Mouse (Mus musculus) induced T-regulatory cell, adult 2 months (primary cell): ENCODE measurements at regions not wholly inside any gene's neighbourhood (a gene's known extent, or its start where the extent isn't known, plus 50 kb on each side); places are given as distances from the start of the nearest gene placed in this dataset.
"Not testable (repeated sequence)": the region's sequence is repeated elsewhere in the genome, so short reads cannot be mapped to it uniquely, and the experiment has no call there.

Source experiments
- DNase-seq: peaks from one replicate; pipeline ENCODE4 v3.0.0-alpha.2; 2012; ENCODE audit warnings: low read depth

DNA sequence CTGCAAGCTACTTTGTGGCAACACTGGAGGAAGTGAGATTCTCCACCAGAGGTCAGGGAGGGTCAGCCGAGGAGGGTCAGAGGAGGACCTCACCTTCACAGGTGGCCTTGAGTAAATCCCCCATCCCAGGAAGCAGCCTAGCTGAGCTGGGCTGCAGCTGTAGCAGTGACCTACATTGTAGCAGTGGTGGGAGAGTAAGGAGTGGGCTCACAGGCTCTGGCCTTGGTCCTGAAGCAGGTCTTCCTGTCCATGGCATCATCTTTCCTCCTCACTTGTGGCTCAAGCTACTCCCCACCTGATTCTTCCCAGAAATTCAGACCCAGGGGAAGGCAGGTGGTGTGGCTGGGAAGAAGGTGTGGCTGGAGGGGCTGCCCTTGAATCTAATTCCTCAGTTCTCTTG lies 84.3 kb downstream of the 1810013L24Rik start:
- DNase-seq = not testable (repeated sequence)

DNA sequence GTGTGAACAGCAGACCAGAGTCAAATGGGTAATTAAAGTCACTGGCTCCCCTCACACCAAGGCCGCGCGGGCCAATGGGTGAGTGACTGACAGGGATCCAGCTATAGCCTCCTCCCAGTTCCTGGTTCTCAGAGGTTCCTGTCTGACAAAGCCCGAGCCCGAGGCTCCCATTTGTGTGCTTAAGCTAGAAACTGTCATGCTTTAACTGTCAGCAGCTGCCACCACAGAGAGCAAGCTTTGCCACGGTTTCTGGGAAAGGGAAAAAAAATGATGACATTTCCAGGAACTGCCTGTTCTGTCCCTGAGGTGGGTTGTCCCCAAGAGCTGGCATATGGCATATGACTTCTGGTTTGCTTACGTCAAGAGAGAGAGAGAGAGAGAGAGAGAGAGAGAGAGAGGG lies 86.2 kb downstream of the 1810013L24Rik start:
- no peak for DNase-seq

DNA sequence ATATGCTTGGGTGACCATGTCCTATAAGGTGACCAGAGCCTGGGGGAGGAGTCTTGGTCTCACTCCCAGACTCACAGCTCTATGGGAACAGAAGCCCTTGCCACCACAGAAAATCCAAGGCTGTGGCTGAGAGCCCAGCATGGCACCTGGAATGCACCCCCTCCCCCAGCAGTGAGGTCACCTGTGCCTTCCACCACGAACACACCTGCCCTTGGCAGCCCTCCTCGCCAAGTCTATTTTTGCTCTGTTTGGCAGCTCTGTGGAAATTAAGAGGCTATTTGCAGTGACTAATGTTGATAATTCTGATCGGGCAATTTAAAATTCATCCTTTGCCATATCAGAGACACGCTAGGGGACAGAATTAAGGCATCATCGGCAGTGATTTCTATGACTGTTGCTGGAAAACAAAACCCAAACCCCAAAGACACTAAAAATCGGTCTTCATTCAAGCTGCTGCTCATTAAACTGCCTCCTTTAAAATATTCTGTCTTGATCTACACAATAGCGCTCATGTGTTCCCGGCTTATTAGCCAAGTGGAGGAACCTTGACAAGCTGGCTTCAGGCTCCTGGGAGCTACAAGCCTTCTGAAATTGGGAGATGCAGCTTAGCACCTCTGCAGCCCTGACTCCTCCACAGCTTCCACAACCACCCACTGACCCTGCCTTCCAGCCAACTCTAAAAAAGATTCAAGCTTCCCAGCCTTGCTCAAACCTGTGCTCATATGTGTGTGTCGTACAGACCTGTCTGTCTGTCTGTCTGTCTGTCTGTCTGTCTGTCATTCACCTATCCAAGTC lies 89.0 kb downstream of the 1810013L24Rik start:
- DNase-seq = no peak

DNA sequence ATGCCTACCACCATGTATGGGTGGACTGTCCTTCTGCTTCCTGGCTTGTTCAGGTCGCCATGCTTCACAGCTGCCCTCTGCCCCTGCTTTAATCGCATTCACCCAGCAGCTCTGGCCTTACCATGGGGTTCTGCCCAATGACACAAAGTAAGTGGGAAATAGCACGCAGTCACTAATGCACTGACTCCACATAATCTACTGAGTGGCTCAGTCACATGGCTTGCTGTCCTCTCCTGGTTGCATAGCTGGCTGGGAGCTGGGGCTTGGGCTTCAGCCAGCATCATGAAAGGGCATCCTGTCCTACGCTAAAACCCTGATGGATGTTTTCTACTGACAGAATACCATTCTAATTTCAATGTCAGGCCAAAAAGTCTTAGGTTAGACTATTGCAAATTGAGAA lies 94.8 kb downstream of the 1810013L24Rik start:
- no peak for DNase-seq

DNA sequence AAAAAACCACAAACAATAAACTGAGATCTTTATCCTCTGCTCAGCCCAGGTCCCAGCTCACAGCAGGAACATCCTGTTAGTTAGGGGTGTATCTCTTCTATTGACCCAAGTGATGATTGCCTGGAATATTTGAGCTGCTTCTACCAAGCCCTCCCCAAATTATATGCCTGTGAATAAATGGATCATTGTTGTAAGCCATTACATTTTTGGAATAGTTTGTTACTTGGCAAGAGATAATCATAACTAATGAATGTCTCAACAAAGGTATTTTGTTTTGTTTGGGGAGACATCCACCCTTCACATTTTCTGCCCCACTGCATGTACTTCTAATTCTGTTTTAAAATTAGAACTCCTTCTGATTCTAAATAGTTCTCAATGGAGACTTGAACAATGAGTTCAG lies 102.1 kb downstream of the 1810013L24Rik start:
- no peak for DNase-seq

DNA sequence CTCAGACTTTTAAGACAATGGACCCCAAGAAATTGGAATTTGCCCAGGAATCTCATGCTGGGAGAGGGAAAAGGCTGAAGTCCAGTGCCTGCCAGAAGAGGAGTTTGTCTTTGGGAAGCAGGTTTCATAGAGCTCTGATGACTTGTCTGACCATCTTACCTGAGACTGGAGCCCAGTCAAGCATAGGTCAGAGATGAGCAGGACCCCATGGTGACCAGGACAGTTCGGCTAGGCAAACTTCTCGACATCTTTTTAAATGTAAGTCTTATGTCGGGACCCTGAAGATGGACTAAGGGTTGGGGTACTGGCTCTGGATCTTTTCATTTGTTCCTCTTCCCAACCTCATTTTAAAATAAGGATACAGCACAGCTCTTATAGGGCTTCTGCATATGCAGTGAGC lies 103.2 kb downstream of the 1810013L24Rik start:
- DNase-seq = no peak

DNA sequence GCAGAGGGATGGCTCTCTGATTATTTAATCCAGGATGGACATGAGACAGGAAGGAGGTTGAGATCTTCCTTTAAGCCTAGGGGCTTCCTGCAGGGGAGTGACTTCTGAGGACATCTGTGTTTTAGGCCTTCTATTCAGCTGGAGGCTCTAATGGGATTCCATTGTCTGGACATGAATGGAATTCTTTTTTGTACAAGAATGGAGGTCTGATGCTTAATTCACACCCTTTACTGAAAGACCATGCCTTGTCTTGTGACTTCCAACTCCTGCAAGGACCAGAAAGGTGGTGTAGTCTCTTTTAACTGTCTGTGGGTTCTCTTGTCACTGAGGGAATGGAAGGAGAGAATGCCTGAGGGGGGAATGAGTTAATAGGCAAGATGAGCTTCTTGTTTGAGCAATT lies 106.5 kb downstream of the 1810013L24Rik start:
- DNase-seq = no peak

DNA sequence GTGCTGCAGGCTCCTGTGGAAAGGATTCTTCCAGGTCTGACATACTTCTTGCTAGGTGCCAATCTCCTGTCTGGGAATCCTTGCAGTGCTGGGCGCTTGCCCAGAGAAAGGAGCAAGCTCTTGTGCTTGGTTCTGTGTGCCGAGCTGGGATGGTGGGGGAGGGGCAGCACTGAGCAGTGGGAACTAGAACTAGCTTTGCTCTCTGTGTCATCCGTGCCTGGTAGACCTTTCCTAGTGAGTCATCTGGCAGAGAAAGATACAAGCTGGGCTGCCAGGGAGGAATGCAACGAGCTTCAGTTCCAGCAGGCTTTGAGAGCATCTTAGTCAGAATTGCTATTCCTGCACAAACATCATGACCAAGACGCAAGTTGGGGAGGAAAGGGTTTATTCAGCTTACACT lies 108.6 kb downstream of the 1810013L24Rik start:
- no peak for DNase-seq

DNA sequence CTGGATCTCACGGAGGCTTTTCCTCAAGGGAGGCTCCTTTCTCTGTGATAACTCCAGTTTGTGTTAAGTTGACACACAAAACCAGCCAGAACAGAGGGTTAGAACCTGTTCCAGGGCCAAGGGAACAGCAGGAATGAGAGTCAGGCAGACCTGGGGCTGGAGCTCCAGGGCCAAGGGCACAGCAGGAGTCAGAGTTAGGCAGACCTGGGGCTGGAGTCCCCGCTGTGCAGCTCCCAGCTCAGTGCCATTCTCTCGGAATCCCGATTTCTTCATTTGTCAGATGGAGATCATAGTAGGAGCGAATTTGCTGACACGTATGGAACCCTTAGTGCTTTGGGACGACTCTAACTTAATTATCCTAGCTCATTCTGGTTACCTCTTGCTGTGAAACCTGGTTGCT lies 109.2 kb downstream of the 1810013L24Rik start:
- DNase-seq = no peak

DNA sequence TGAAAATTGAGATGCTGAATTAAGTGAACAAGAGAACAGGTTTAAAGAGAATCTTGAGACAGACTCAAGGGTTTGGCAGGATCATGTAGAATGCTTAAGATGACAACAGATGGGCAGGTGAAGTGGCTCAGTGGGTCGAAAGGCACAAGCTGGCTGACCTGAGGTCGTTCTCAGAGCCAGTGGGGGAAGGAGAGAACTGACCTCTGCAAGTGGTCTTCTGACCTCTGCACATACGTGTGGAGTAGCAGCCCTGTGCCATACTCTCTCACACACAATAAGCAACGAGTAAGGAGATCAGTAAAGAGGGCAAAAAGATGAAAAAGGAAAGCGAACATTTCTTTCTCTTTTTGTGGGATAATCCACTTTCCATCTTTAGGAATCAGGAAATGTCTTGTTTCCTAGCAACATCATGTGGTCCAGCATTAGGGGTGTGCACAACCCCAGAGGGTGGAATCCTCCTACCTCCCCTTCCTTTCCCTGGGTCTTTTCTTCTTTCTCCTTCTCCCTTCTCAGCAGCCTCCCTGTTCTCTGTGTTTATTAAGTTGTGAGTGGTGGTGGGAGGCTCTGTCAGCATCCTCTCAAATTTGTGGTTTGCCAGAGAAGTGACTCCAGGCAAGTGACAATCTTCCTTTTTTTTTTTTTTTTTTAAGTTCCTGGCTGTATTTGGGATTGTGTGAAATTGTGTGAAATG lies 114.7 kb downstream of the 1810013L24Rik start:
- DNase-seq = no peak

DNA sequence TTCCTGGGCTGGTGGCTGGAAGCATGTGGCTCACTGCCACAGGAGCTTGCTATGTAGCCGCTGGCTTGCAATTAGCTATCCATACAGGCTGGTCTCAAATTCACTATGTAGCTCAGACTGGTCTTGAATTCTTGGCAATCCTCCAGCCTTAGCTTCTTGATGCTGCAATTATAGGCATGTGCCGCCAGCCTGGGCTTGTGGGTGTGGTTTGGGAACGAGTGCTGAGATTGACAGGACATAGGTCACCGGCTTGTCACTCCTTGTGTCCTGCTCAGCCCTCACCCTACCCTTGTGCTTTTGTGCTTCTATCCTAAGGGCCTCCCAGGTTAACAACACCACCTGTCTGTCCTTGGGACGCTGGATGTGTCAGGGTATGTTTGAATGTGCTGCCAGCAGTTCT lies 117.9 kb downstream of the 1810013L24Rik start:
- DNase-seq = no peak

DNA sequence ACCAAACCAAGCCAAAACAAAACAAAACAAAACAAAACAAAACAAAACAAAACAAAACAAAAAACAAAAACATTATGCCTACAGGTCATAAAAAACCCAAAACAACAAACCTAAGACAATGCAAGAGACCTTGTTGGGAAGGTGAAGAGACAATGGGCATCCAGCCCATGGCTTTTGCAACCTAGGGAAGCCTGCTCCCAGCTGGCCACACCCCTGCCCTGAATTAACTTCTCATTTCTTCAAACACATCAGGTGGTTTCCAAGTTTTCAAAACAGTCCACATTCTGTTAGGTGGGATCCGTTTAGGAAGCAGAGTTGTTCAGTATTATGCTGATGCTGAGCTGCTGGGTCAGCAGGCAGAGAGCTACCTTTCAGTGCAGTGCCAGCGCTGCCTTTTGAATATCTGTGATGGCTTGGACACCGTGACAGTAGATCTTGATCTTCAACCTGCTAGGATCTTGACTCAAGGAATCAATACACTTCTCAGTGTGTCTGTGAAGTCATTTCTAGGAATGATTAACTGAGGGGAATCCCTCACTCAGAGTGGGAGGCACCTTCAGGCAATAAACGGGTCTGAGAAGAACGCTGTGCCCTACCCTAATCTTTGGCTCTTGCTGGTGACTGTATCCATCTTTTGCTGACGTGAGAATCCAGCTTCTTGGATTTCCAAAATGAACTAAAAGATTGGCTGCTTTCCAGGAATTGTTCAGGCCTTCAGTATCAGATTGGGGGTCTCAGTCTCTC lies 121.4 kb downstream of the 1810013L24Rik start:
- DNase-seq = no peak

DNA sequence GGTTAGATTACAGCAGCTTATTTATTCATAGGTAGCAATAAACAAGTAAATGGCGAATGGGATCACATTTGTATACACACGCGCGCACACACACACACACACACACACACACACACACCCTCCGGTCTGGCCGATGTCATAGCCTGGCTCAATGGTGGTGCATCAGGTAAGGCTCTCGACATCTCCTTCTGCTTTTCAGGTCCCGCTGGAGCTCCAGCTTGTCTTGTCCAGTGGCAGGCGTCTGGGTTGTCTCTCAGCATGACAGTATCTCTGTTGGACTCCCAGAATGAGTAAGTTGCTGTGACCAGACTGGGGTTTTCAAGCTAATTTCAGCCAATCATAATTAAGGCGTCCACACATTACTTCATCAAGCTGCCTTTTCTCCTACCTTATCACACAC lies 131.8 kb downstream of the 1810013L24Rik start:
- DNase-seq = no peak

DNA sequence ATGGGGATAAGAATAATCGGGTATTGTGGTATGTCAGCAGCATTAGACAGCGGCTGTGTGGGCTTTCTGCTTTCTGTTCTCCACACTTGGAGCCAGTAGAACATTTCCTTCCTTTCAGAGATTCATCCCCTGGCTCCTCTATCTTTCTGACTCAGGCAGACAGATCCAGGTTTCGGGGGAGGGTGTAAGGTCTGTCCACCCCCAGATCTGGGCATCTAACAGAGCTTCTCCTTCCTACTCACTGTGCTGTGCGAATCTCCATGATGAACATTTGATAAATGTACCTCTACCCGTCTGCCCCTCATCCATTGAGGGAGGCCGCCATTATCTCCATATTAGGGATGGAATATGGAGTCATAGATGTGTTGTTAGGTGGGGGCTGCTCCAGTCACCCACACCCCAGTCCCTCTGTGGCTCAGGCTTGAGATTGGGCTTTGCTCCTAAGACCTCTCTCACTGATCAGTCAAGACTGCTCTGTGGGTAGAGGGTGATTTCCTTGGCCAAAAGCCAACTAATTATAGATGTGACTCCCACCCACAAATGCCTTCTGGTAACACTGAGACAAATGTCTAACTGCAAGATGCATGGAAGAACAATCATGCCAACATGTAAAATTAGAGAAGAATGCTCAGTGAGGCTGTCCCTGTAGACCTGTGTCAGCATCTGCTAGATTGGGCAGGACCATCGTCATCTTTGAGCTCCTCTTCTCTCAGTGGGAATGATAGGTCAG lies 163.8 kb downstream of the 1810013L24Rik start:
- no peak for DNase-seq

DNA sequence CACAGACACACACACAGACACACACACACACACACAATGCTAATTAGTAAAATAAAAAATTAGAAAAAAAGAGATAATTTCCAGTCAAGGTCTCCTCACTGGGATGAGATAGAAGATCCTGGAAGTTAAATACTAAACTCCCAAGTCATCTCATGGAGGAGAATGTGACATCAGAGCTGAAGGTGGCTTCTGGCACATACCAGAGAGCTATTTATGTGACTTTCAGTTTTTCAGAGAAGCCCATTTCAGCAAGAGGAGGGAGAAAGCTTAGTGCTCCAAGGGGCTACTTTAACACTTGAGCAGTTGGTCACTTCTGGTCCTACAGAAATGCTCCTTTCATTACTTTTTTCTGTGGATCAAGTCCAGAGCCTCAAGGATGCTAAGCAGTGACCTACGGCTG lies 164.6 kb downstream of the 1810013L24Rik start:
- DNase-seq = no peak

DNA sequence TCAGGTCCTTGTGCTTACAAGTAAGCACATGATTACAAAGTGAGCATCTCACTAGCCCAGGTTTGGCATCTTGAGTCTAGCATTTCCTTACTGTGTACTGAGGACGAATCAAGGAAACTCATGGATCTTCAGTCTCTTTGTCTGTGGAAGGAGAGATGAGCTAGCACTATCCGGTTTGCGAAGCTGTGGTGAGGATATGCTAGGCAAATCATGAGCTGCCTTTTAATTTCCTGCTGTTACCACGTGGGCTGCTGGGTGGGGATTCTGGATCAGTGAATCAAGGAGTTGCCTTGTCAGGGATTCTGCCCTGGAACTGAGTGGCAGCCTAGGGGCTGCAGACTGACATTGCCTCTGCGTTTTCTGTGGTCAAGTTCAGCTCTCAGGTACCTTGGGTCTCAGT lies 167.3 kb downstream of the 1810013L24Rik start:
- no peak for DNase-seq

DNA sequence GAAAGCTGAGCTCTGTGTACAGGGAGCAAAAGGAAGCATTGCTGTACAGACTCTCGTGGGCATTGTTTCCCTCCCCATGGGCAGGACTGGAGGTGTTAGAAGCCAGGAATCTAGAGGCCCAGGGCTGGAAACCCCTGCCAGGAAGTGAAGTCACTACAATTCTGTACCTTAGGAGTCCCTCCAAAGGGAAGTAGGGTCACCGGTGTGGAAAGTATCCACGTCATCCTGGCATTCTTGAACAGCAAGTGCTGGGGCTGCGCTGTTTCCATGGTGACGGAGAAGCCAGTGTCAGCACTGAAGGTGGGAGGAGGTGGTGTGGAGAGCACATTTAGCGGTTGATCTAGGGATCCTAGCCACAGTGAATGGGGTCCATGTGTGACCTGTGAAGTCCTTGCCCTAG lies 174.1 kb downstream of the 1810013L24Rik start:
- DNase-seq = no peak

DNA sequence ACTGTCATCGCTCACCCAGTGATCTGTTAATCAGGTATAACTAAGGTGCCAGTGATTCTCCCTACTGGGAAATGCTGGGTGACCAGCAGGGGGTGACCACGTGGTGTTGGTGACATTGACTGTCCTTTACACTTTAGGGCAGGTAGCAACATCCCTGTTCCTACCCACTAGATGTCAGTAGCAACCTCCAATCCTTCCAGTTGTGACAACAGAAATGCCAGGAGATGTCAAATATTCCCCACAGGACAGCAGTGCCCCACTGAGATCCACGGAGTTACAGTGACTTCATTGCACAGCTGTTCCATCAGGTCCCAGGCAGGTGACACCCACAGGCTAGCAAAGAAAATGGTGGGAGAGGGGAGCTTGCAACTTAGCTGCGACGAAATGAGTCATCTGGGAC lies 176.0 kb downstream of the 1810013L24Rik start:
- DNase-seq = no peak

DNA sequence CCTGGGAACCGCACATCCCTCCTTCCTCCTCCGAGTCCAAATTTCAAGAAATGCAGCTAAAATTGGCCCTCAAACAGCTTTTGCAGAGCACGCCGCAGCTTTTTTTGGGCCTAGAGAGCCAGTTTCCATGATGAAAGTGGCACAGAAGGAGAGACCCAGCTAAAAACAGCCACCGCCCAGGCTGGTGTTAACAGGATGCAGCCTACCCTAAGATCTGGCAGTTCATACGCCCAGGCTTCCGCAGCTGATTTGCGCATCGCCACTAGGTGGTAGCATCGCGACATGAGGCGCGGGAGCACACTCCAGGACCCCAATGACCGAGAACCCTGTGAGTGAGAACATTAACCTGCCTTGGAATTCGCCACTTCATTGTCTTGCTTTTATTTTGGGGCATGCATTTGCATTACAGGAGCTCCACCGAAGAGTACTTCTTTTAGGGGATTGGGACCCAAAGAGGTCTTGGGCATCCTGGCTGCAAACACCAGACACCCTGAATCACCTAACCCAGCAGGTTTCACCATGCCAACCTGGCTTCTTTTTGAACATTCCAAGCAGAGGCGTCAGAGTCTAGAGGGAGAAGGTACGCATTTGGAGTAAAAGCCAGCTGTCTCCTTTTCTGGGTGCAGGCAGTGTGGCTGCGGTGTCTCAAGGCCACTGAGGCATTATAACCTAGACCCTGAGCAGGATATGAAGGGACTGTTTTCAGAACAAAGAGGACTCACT lies 179.6 kb downstream of the 1810013L24Rik start:
- DNase-seq = peak; percentile 41

DNA sequence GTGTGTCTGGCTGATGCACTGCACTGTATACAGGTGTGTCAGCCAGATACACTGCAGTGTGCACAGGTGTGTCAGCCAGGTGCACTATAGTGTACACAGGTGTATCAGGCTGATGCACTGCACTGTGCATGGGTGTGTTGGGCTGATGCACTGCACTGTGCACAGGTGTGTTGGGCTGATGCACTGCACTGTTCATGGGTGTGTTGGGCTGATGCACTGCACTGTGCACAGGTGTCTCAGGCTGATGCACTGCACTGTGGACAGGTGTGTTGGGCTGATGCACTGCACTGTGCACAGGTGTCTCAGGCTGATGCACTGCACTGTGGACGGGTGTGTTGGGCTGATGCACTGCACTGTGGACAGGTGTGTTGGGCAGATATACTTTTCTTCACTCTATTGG lies 181.2 kb downstream of the 1810013L24Rik start:
- no peak for DNase-seq

DNA sequence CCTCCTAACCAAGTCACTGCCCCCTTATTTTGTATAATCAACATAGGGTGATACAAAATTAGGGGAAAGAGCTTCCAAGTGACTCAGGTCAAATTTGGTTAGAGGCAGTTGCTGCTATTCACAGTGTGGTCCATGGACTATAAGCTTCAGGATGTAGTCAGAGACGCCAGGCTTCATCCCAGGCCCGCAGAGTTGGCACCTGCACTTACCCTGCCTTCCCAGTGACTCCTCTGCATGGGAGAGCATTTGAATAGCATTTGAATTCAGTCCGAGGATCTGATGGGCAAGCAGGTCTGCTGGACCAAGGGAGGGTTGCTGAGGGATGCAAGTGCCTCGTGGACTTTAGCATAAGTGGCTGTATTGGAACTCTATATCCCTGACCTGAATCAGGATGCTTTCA lies 181.8 kb downstream of the 1810013L24Rik start:
- no peak for DNase-seq
